Mouse (Mus musculus): ENCODE data around the gene Cstad. TPM values are rescaled to one million over a fixed set of nuclear protein-coding genes. Genes with fewer than 3 reads are reported as not detected.

Gene Cstad
- polyA plus RNA-seq, 1 experiment from 2014 or later = 0.19 TPM

- Histone ChIP-seq H3K9ac (ENCODE audit: low read depth, low read length) (peak overlapping the region; percentile 59), H3K4me3 (ENCODE audit: low read length) (no peak overlapping the region), H3K4me1 (ENCODE audit: control insufficient read depth, insufficient read depth, low read depth, low read length) (peaks cover 61% of the 10 kb centered on the region), H3K27ac (ENCODE audit: low read depth, low read length) (peak overlapping the region; percentile 90), H3K9me3 (ENCODE audit: control insufficient read depth, low read length) (no peaks in the 10 kb centered on the region), H3K4me2 (ENCODE audit: low read length) (peak overlapping the region; percentile 27), H3K27me3 (replicated peaks; ENCODE audit: control insufficient read depth, insufficient read depth, low read length) (no peaks in the 10 kb centered on the region), H3K36me3 (ENCODE audit: control insufficient read depth, insufficient read depth, low read length) (no peaks in the 10 kb centered on the region)
- WGBS = under 1% methylated on average over 13 of the region's 13 CpGs
- ATAC-seq = peak; percentile 22; the same call in 1 of the 2 replicates
Observed at GRCm38 (mm10) chr2:30652581-30653037, 57.8 kb downstream of the Cstad start.

GRCm38 (mm10) chr2:30653046-30653445, 58.2 kb downstream of the Cstad start:
- no peak for ATAC-seq
- H3K4me3 ChIP-seq (ENCODE audit: low read length) = no peak overlapping the region
- no peaks in the 10 kb centered on the region for H3K36me3 ChIP-seq (ENCODE audit: control insufficient read depth, insufficient read depth, low read length)
- H3K27ac ChIP-seq (ENCODE audit: low read depth, low read length) = peak overlapping the region; percentile 90
- peaks cover 60% of the 10 kb centered on the region for H3K4me1 ChIP-seq (ENCODE audit: control insufficient read depth, insufficient read depth, low read depth, low read length)
- no peak overlapping the region for H3K4me2 ChIP-seq (ENCODE audit: low read length)
- H3K9me3 ChIP-seq (ENCODE audit: control insufficient read depth, low read length) = no peaks in the 10 kb centered on the region
- 54% methylated on average over 4 of the region's 4 CpGs for WGBS
- peak overlapping the region; percentile 59 for H3K9ac ChIP-seq (ENCODE audit: low read depth, low read length)
- H3K27me3 ChIP-seq (replicated peaks; ENCODE audit: control insufficient read depth, insufficient read depth, low read length) = no peaks in the 10 kb centered on the region

DNA sequence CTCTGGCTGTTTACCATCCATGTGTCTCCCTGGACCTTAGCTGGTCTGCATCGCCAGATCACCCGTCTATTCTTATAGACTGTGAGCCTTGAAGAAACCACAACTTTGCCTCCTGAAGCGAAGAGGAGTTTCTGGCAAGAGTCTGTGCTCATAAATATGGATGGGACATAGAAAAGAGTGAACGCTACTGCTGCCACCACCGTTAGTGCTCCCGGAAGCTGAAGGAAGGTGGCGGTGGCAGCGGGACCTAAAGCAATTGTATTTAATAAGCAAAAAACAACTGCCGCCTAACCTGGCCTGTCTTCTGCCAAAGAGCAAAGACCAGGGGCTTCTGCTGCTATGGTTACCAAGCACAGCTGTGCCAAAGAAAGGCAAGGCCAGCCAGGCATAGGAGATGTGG, 59.3 kb downstream of the Cstad start:
- Histone ChIP-seq H3K9ac (ENCODE audit: low read depth, low read length) (no peak overlapping the region), H3K27ac (ENCODE audit: low read depth, low read length) (peak overlapping the region; percentile 71), H3K27me3 (replicated peaks; ENCODE audit: control insufficient read depth, insufficient read depth, low read length) (no peaks in the 10 kb centered on the region), H3K36me3 (ENCODE audit: control insufficient read depth, insufficient read depth, low read length) (no peaks in the 10 kb centered on the region), H3K4me3 (ENCODE audit: low read length) (no peak overlapping the region), H3K9me3 (ENCODE audit: control insufficient read depth, low read length) (no peaks in the 10 kb centered on the region), H3K4me2 (ENCODE audit: low read length) (no peak overlapping the region), H3K4me1 (ENCODE audit: control insufficient read depth, insufficient read depth, low read depth, low read length) (peaks cover 63% of the 10 kb centered on the region)
- 28% methylated on average over 9 of the region's 9 CpGs for WGBS
- ATAC-seq = no peak

GRCm38 (mm10) chr2:30654582-30654981, 59.7 kb downstream of the Cstad start:
- Histone ChIP-seq H3K27me3 (replicated peaks; ENCODE audit: control insufficient read depth, insufficient read depth, low read length) (no peaks in the 10 kb centered on the region), H3K9me3 (ENCODE audit: control insufficient read depth, low read length) (no peaks in the 10 kb centered on the region), H3K9ac (ENCODE audit: low read depth, low read length) (0 out of 2 replicates have a peak overlapping the region, but pooled peaks have one; percentile 7), H3K4me1 (ENCODE audit: control insufficient read depth, insufficient read depth, low read depth, low read length) (peaks cover 67% of the 10 kb centered on the region), H3K4me2 (ENCODE audit: low read length) (no peak overlapping the region), H3K36me3 (ENCODE audit: control insufficient read depth, insufficient read depth, low read length) (no peaks in the 10 kb centered on the region), H3K4me3 (ENCODE audit: low read length) (no peak overlapping the region), H3K27ac (ENCODE audit: low read depth, low read length) (peak overlapping the region; percentile 71)
- ATAC-seq = no peak
- 57% methylated on average over 6 of the region's 6 CpGs for WGBS

- Histone ChIP-seq H3K4me1 (ENCODE audit: control insufficient read depth, insufficient read depth, low read depth, low read length) (peaks cover 76% of the 10 kb centered on the region), H3K4me3 (ENCODE audit: low read length) (no peak overlapping the region), H3K4me2 (ENCODE audit: low read length) (no peak overlapping the region), H3K9ac (ENCODE audit: low read depth, low read length) (no peak overlapping the region), H3K27me3 (replicated peaks; ENCODE audit: control insufficient read depth, insufficient read depth, low read length) (no peaks in the 10 kb centered on the region), H3K27ac (ENCODE audit: low read depth, low read length) (no peak overlapping the region), H3K9me3 (ENCODE audit: control insufficient read depth, low read length) (no peaks in the 10 kb centered on the region), H3K36me3 (ENCODE audit: control insufficient read depth, insufficient read depth, low read length) (no peaks in the 10 kb centered on the region)
- WGBS = 90% methylated on average over 5 of the region's 5 CpGs
- no peak for ATAC-seq
Observed at GRCm38 (mm10) chr2:30655746-30656145, 60.9 kb downstream of the Cstad start.

- ATAC-seq = no peak
- Histone ChIP-seq H3K27ac (ENCODE audit: low read depth, low read length) (peak overlapping the region; percentile 97), H3K9ac (ENCODE audit: low read depth, low read length) (peak overlapping the region; percentile 8; the same call in 1 of the 2 replicates), H3K4me1 (ENCODE audit: control insufficient read depth, insufficient read depth, low read depth, low read length) (peaks cover 76% of the 10 kb centered on the region), H3K9me3 (ENCODE audit: control insufficient read depth, low read length) (no peaks in the 10 kb centered on the region), H3K4me2 (ENCODE audit: low read length) (no peak overlapping the region), H3K27me3 (replicated peaks; ENCODE audit: control insufficient read depth, insufficient read depth, low read length) (no peaks in the 10 kb centered on the region), H3K4me3 (ENCODE audit: low read length) (no peak overlapping the region), H3K36me3 (ENCODE audit: control insufficient read depth, insufficient read depth, low read length) (no peaks in the 10 kb centered on the region)
- WGBS = 47% methylated on average over 13 of the region's 13 CpGs
Observed at GRCm38 (mm10) chr2:30656711-30657555, 62.1 kb downstream of the Cstad start.

DNA sequence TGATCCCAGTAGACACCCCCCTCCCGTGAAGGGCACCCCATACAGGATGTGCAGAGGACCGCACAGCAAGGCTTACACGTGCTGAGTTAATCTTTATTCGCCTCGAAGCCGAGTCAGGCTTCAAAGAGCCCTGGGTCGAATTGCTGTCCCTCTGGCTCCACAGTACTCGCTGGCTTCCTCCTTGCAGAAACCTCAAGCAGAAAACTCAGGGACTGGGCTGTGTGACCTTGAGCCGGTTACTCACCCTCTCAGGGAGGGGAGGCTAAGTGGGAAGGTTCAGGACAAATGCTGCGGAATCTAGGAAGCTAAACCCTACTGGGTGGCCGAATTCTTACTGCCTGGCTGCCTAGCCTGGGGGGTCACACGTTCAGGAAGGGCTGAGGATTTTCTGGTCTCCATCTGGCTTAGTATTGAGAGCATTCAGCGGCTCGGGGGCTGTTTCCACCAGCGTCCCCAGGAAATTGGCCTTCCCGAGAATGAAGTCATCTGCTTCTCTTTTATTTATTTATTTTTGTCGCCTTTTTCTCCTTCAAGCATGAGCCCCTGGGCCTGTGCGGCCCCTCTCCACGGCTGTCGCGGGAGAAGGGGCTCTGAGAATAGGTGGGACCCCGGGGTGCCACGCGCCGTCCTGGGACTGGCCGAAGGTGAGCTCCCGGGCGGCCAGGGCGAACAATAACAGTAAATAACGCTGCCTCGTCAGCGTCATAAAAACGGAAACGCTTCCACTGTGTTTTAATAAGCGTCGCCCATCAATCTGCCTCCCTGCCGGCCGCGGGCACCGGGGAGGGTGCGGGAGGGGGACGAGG, 63.0 kb downstream of the Cstad start:
- peak overlapping the region; percentile 59 for H3K4me2 ChIP-seq (ENCODE audit: low read length)
- peaks cover 67% of the 10 kb centered on the region for H3K4me1 ChIP-seq (ENCODE audit: control insufficient read depth, insufficient read depth, low read depth, low read length)
- peak; percentile 37 for ATAC-seq
- no peaks in the 10 kb centered on the region for H3K36me3 ChIP-seq (ENCODE audit: control insufficient read depth, insufficient read depth, low read length)
- WGBS = 1% methylated on average over 42 of the region's 42 CpGs
- peak overlapping the region; percentile 32 for H3K4me3 ChIP-seq (ENCODE audit: low read length)
- peak overlapping the region; percentile 63 for H3K9ac ChIP-seq (ENCODE audit: low read depth, low read length)
- no peaks in the 10 kb centered on the region for H3K27me3 ChIP-seq (replicated peaks; ENCODE audit: control insufficient read depth, insufficient read depth, low read length)
- H3K9me3 ChIP-seq (ENCODE audit: control insufficient read depth, low read length) = no peaks in the 10 kb centered on the region
- peak overlapping the region; percentile 97 for H3K27ac ChIP-seq (ENCODE audit: low read depth, low read length)

- ATAC-seq = peak; percentile 87
- H3K9me3 ChIP-seq (ENCODE audit: control insufficient read depth, low read length) = no peaks in the 10 kb centered on the region
- H3K4me2 ChIP-seq (ENCODE audit: low read length) = peak overlapping the region; percentile 59
- 0% methylated on average over 32 of the region's 45 CpGs for WGBS
- H3K4me3 ChIP-seq (ENCODE audit: low read length) = peak overlapping the region; percentile 32
- peak overlapping the region; percentile 97 for H3K27ac ChIP-seq (ENCODE audit: low read depth, low read length)
- H3K4me1 ChIP-seq (ENCODE audit: control insufficient read depth, insufficient read depth, low read depth, low read length) = peaks cover 63% of the 10 kb centered on the region
- no peaks in the 10 kb centered on the region for H3K27me3 ChIP-seq (replicated peaks; ENCODE audit: control insufficient read depth, insufficient read depth, low read length)
- H3K9ac ChIP-seq (ENCODE audit: low read depth, low read length) = peak overlapping the region; percentile 67
- no peaks in the 10 kb centered on the region for H3K36me3 ChIP-seq (ENCODE audit: control insufficient read depth, insufficient read depth, low read length)
Observed at GRCm38 (mm10) chr2:30658480-30658843, 63.6 kb downstream of the Cstad start.
